In the genomic region with DNA sequence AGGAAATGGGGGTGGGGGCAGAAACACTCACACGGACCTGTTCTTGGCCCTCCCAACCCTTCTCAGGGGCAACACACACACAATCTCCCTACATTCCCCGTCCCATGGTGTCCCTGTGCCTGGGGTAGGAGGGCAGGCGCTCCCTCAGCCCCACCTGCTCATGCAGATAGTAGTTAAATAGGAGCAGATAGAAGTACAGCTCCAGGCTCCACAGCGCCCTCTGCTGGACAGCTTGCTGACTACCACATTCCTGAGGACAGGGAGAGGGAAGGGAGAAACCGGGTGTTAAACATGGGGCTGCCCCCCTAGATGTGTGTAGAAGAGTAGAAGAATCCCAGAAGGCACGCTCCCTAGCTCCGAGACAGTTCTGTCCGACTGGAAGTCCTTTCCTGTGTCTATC, we compare ENCODE assay signal across 10 mouse cellular contexts. TPM values are rescaled to one million over a fixed set of nuclear protein-coding genes. Genes with fewer than 3 reads are reported as not detected.
DNase-seq lines count a peak whose midpoint lies in the region; ATAC-seq and TF ChIP-seq lines count a peak whose summit lies in the region.
"Had no signal": no experiment of that assay in that cellular context is flagged by ENCODE, and none has a peak within 500 bp of the region (broad histone marks: within the 10 kb centered on the region; RNA-seq: fewer than 3 reads in every experiment).

No protein-coding gene starts in this region.

- intact Hi-C loops in gastrocnemius, adult 2 months (cut with DNase I) = loop anchor here (5.0 to 10.0 kb wide), 2 partner anchors 38 to 311 kb away; a partner anchor contains a TSS

- peaks cover 8% of the 10 kb centered on the region for H3K36me3 ChIP-seq in stomach, embryonic 15.5 days

- no peak overlapping the region for H3K27ac ChIP-seq in gastrocnemius, adult 2 months
- no peak overlapping the region for H3K27ac ChIP-seq in stomach, embryonic 15.5 days

- H3K9me3 ChIP-seq in stomach, embryonic 15.5 days = no peaks in the 10 kb centered on the region

- no peak overlapping the region for H3K4me2 ChIP-seq in stomach, embryonic 15.5 days

- 61% methylated on average over 8 of the region's 8 CpGs for WGBS in stomach, embryonic 15.5 days

- TF ChIP-seq CTCF in gastrocnemius, adult 2 months (IDR thresholded peaks at IDR 0.05) = peak; percentile 92

- DNase-seq in cerebellum, adult 11-12 months = no peak
- DNase-seq in CD8-positive naive resting alpha-beta T cell, adult 2 months (ENCODE audit: low read depth in 2 of 2, low spot score in 2 of 2) = peak; percentile 54 to 62
- peak; percentile 48 for DNase-seq in c-Kit-positive CD71-positive TER-119-negative erythroid progenitor cells, embryonic 14.5 days (ENCODE audit: low read depth)
- peak; percentile 82 for DNase-seq in gastrocnemius, adult 2 months
- DNase-seq in layer of hippocampus, postnatal 25 days (ENCODE audit: extremely low spot score in 1 of 2, low spot score in 1 of 2) = peak; percentile 65 to 83

- no peak overlapping the region for H3K9ac ChIP-seq in stomach, embryonic 15.5 days

- H3K4me3 ChIP-seq in gastrocnemius, adult 2 months = no peak overlapping the region
- no peak overlapping the region for H3K4me3 ChIP-seq in stomach, embryonic 15.5 days (replicated peaks)

- peaks cover 12% of the 10 kb centered on the region for H3K4me1 ChIP-seq in stomach, embryonic 15.5 days

- ATAC-seq in cerebellum, adult (ENCODE audit: insufficient number of reproducible peaks, low FRiP score, low TSS enrichment) = 0 out of 2 replicates have a peak, but pooled peaks have one; percentile 39
- peak; percentile 67 for ATAC-seq in megakaryocyte-erythroid progenitor cell, adult 5-6 weeks (replicated peaks; ENCODE audit: low FRiP score, low TSS enrichment, poor library complexity, severe bottlenecking)
- 0 out of 2 replicates have a peak, but pooled peaks have one; percentile 20 for ATAC-seq in stomach, embryonic 15.5 days (ENCODE audit: insufficient read depth, low FRiP score, low read depth)
- ATAC-seq: Patski had no signal

- H3K27me3 ChIP-seq in stomach, embryonic 15.5 days (replicated peaks) = no peaks in the 10 kb centered on the region
- H3K27me3 ChIP-seq: Patski had no signal

RNA-seq across cellular contexts. Expression of a gene that starts 39.4 kb away (rescaled TPM):
- total RNA-seq in gastrocnemius, adult 2 months (2021) = 1 to 10 TPM; 4.0 to 7.2 TPM
- total RNA-seq in layer of hippocampus, postnatal 25 days (2021) = 10 to 100 TPM; 15.2 to 20.0 TPM
- not detected in 2 replicates for total RNA-seq in megakaryocyte-erythroid progenitor cell, adult 5-6 weeks (2014; fragmentation: Nextera tagmentation)
- total RNA-seq in megakaryocyte-erythroid progenitor cell, adult 5-6 weeks (2017) = not detected in 2 replicates
- polyA plus RNA-seq in stomach, embryonic 15.5 days (2015; fragmentation: Nextera tagmentation; extraction: Ambion mirVana) = 16.9 and 18.7 TPM in 2 replicates

RNA-seq across cellular contexts. Expression of a gene that starts 46.3 kb away (rescaled TPM):
- total RNA-seq in gastrocnemius, adult 2 months (2021) = not detected
- not detected for total RNA-seq in layer of hippocampus, postnatal 25 days (2021)
- total RNA-seq in megakaryocyte-erythroid progenitor cell, adult 5-6 weeks (2014; fragmentation: Nextera tagmentation) = 0.42 TPM in 1 of 2 replicates, not detected in the other
- total RNA-seq in megakaryocyte-erythroid progenitor cell, adult 5-6 weeks (2017) = 2.2 TPM in 1 of 2 replicates, not detected in the other
- 0.06 TPM in 1 of 2 replicates, not detected in the other for polyA plus RNA-seq in stomach, embryonic 15.5 days (2015; fragmentation: Nextera tagmentation; extraction: Ambion mirVana)
- total RNA-seq: left cerebral cortex, postnatal 10 days had no signal
- polyA plus RNA-seq: Patski had no signal

Comparison
In these comparisons a context has a peak if more than half of its experiments do, and no peak if none do; other contexts are left out.
1. RNA of a gene that starts 39.4 kb away (total RNA-seq): 15.2 to 20.0 TPM in layer of hippocampus, postnatal 25 days and 4.0 to 7.2 TPM in gastrocnemius, adult 2 months; not detected in megakaryocyte-erythroid progenitor cell, adult 5-6 weeks; every median in the first group is over 4 times any median in the second.
2. Peak in every context shown above with its lines, with median percentiles within 50 percentile points of each other: ATAC-seq.